Comparison of ENCODE assay signal across 9 mouse cellular contexts in the genomic region with DNA sequence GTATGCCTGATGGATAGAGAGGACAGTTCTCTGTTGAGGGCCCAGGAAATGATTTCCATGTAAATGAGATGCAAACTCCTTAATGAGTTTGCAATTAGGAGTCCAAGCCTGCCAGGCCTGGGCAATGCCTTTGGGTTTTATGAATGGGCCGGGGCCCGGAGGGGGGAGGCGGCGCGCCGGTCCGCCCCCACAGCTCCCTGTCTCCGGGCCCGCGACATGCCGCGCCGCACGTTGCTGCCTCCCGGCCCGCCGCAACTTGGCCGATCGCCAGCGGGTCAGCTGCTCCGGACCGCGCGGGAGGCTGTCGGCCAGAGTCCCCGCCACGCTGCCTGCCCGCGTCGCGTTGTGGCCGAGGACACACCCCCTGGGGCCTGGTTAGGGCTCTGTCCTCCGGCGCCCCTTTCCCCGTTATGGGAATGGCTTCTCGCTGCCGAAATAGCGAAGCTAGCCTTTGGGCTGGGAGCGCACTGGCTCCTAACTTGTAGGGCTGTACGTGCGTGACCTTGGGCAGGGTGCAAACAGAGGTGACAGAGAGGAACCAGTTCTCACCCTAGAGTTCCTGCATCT. TPM values are rescaled to one million over a fixed set of nuclear protein-coding genes. Genes with fewer than 3 reads are reported as not detected.
DNase-seq lines count a peak whose midpoint lies in the region; ATAC-seq and TF ChIP-seq lines count a peak whose summit lies in the region.
"Had no signal": no experiment of that assay in that cellular context is flagged by ENCODE, and none has a peak within 500 bp of the region (broad histone marks: within the 10 kb centered on the region; RNA-seq: fewer than 3 reads in every experiment).

Gene 1600014C23Rik, minus strand, starts transcription at position 110 of the 567 bp plus-strand sequence.

- peak within 1 kb of the TSS; percentile 3; the same call in 1 of the 2 replicates for H3K27ac ChIP-seq in lung, embryonic 14.5 days (ENCODE audit: low read depth)
- peak within 1 kb of the TSS; percentile 47 for H3K27ac ChIP-seq in cortical plate, adult 2 months (ENCODE audit: insufficient read depth, low read length)
- no peak within 1 kb of the TSS for H3K27ac ChIP-seq in limb, embryonic 14.5 days (replicated peaks; ENCODE audit: low read depth, low read length)
- no peak within 1 kb of the TSS for H3K27ac ChIP-seq in neural tube, embryonic 12.5 days

- peak; percentile 2; the same call in 1 of the 2 replicates for ATAC-seq in lung, embryonic 14.5 days (ENCODE audit: insufficient read depth)
- ATAC-seq in limb, embryonic 14.5 days (ENCODE audit: low FRiP score, low read depth), result no peak
- peak; percentile 48 for ATAC-seq in neural tube, embryonic 12.5 days (ENCODE audit: low FRiP score, low read depth)
- ATAC-seq: Patski had no signal

- H3K36me3 ChIP-seq in lung, embryonic 14.5 days (ENCODE audit: insufficient read depth), result no peaks in the 10 kb centered on the region
- no peaks in the 10 kb centered on the region for H3K36me3 ChIP-seq in limb, embryonic 14.5 days (ENCODE audit: control insufficient read depth, insufficient read depth, low read length)
- H3K36me3 ChIP-seq in neural tube, embryonic 12.5 days, result no peaks in the 10 kb centered on the region

- no peaks in the 10 kb centered on the region for H3K9me3 ChIP-seq in lung, embryonic 14.5 days (ENCODE audit: low read depth, low read length)
- no peaks in the 10 kb centered on the region for H3K9me3 ChIP-seq in limb, embryonic 14.5 days (ENCODE audit: control insufficient read depth, low read length)
- no peaks in the 10 kb centered on the region for H3K9me3 ChIP-seq in neural tube, embryonic 12.5 days

- 0 out of 2 replicates have a peak, but pooled peaks cover 3% of the 10 kb centered on the region for H3K27me3 ChIP-seq in lung, embryonic 14.5 days (ENCODE audit: insufficient read depth, low read length)
- H3K27me3 ChIP-seq in limb, embryonic 14.5 days (ENCODE audit: control insufficient read depth, insufficient read depth, low read length), result 0 out of 2 replicates have a peak, but pooled peaks cover 4% of the 10 kb centered on the region
- peaks cover 11% of the 10 kb centered on the region for H3K27me3 ChIP-seq in neural tube, embryonic 12.5 days (replicated peaks)

- H3K9ac ChIP-seq in lung, embryonic 14.5 days, result peak within 1 kb of the TSS; percentile 54
- peak within 1 kb of the TSS; percentile 58 for H3K9ac ChIP-seq in limb, embryonic 14.5 days (ENCODE audit: low read depth, low read length, severe bottlenecking)
- peak within 1 kb of the TSS; percentile 48 for H3K9ac ChIP-seq in neural tube, embryonic 12.5 days

- 1% methylated on average over 41 of the region's 41 CpGs for WGBS in lung, embryonic 14.5 days
- 2% methylated on average over 28 of the region's 41 CpGs for WGBS in limb, embryonic 14.5 days
- 1% methylated on average over 41 of the region's 41 CpGs for WGBS in neural tube, embryonic 12.5 days

- peak within 1 kb of the TSS; percentile 36 for H3K4me3 ChIP-seq in lung, embryonic 14.5 days (ENCODE audit: low read depth, low read length)
- H3K4me3 ChIP-seq in cortical plate, adult 2 months (ENCODE audit: insufficient read depth, low read length), result no peak within 1 kb of the TSS
- H3K4me3 ChIP-seq in limb, embryonic 14.5 days (replicated peaks; ENCODE audit: low read length), result peak within 1 kb of the TSS; percentile 35
- peak within 1 kb of the TSS; percentile 30 for H3K4me3 ChIP-seq in neural tube, embryonic 12.5 days

- H3K4me1 ChIP-seq in lung, embryonic 14.5 days (ENCODE audit: insufficient read depth), result peaks cover 32% of the 10 kb centered on the region
- no peaks in the 10 kb centered on the region for H3K4me1 ChIP-seq in cortical plate, adult 2 months (ENCODE audit: control insufficient read depth, insufficient read depth, low read length)
- H3K4me1 ChIP-seq in limb, embryonic 14.5 days (ENCODE audit: control insufficient read depth, insufficient read depth, low read length), result peaks cover 30% of the 10 kb centered on the region
- peaks cover 34% of the 10 kb centered on the region for H3K4me1 ChIP-seq in neural tube, embryonic 12.5 days

- TF ChIP-seq POLR2A in cortical plate, adult 2 months (IDR thresholded peaks at IDR 0.05; ENCODE audit: extremely low read depth, insufficient read depth, low read length), result no peak
- no peak for TF ChIP-seq POLR2A in limb, embryonic 14.5 days (IDR thresholded peaks at IDR 0.05; ENCODE audit: borderline replicate concordance, extremely low read depth, insufficient read depth, insufficient read length)

- DNase-seq in lung, embryonic 14.5 days, result peak; percentile 80
- DNase-seq in lung, postnatal 36 days, result no peak
- peak; percentile 47 to 60 for DNase-seq in gastrocnemius, postnatal 4 days (ENCODE audit: low spot score in 2 of 2)
- DNase-seq in kidney, adult 8-10 months, result peak; percentile 67 to 77
- DNase-seq in limb, embryonic 14.5 days (ENCODE audit: low spot score), result no peak
- DNase-seq in natural killer cell, adult 2 months (ENCODE audit: low spot score in 2 of 2), result no peak

- TF ChIP-seq CTCF in lung, embryonic 14.5 days (IDR thresholded peaks at IDR 0.05; ENCODE audit: low read depth), result no peak
- TF ChIP-seq CTCF in cortical plate, adult 2 months (IDR thresholded peaks at IDR 0.05; ENCODE audit: extremely low read depth, insufficient read depth, low read length), result no peak

- peak within 1 kb of the TSS; percentile 79 for H3K4me2 ChIP-seq in lung, embryonic 14.5 days
- peak within 1 kb of the TSS; percentile 83 for H3K4me2 ChIP-seq in limb, embryonic 14.5 days (replicated peaks; ENCODE audit: low read depth, low read length, severe bottlenecking)
- H3K4me2 ChIP-seq in neural tube, embryonic 12.5 days (replicated peaks), result peak within 1 kb of the TSS; percentile 78

RNA-seq across cellular contexts. Expression of gene 1600014C23Rik, which starts in this region (rescaled TPM):
- polyA plus RNA-seq in lung, embryonic 14.5 days (2014; fragmentation: Nextera tagmentation; extraction: Ambion mirVana), result not detected in 2 replicates
- polyA plus RNA-seq in cortical plate, adult 2 months (2012; rRNA removed), result 0.44 TPM in 1 of 2 replicates, not detected in the other
- total RNA-seq in gastrocnemius, postnatal 4 days (2021), result not detected
- polyA plus RNA-seq in limb, embryonic 14.5 days (2012; rRNA removed), result 0.15 TPM in 1 of 2 replicates, not detected in the other
- polyA plus RNA-seq in limb, embryonic 14.5 days (2014; fragmentation: Nextera tagmentation; extraction: Ambion mirVana), result 0.58 TPM in 1 of 2 replicates, not detected in the other
- polyA plus RNA-seq in neural tube, embryonic 12.5 days (2016; fragmentation: Nextera tagmentation; extraction: Ambion mirVana), result not detected in 2 replicates
- polyA plus RNA-seq: Patski had no signal

Comparison
In these comparisons a context has a peak if more than half of its experiments do, and no peak if none do; other contexts are left out.
1. Peak in DNase-seq, ATAC-seq, H3K4me3 ChIP-seq, H3K27ac ChIP-seq, H3K9ac ChIP-seq and H3K4me2 ChIP-seq in lung, embryonic 14.5 days; RNA of the gene not detected or under 1 TPM.
2. Peak in DNase-seq in gastrocnemius, postnatal 4 days; RNA of the gene not detected or under 1 TPM.
3. Peak in ATAC-seq, H3K4me3 ChIP-seq, H3K9ac ChIP-seq and H3K4me2 ChIP-seq in neural tube, embryonic 12.5 days; RNA of the gene not detected or under 1 TPM.
4. DNase-seq: peak in kidney, adult 8-10 months (2 of 2); none in lung, postnatal 36 days (single experiment), limb, embryonic 14.5 days (single experiment) and natural killer cell, adult 2 months (0 of 2).
5. Peak in every context shown above with its lines, with median percentiles within 50 percentile points of each other: H3K4me2 ChIP-seq and H3K9ac ChIP-seq.